Mouse (Mus musculus) brain, embryonic 14.5 days (tissue): Measurements from ENCODE around the gene Ell.

ENCODE experiments used
- CTCF ChIP-seq: fragments of 200-500 bp; IDR thresholded peaks from 2 replicates; pipeline ENCODE4 v1.5.1; 2012; ENCODE audit warnings: inconsistent platforms, mild to moderate bottlenecking, moderate library complexity, borderline replicate concordance; ENCODE audit not compliant: insufficient read depth, insufficient read length; ENCODE audit errors: extremely low read depth
- POLR2A ChIP-seq: fragments of 200-500 bp; IDR thresholded peaks from 2 replicates; pipeline ENCODE4 v1.6.1; 2012; ENCODE audit warnings: mild to moderate bottlenecking, inconsistent platforms, borderline replicate concordance; ENCODE audit not compliant: poor library complexity, insufficient read depth, insufficient read length, severe bottlenecking; ENCODE audit errors: extremely low read depth

DNA sequence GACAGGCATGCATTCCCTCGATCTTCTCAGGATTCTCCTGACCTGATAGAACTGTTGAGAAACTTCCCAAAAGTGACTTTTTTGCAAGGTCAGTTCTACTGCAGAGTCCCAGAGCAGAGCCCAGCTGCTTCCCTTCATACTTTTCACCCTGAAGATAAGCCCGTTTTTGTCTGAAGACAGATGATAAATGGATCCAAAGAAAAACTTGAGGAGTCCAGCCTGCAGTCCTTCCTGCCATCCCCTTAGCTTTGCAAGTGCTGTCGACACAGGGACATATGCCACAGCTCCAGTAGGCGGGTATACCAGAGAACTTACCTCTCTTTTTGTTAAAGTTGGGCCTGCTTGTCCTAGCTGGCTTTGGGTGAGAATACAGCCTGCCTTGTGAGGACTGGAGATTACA, 22.1 kb downstream of the Ell start:
- no peak for TF ChIP-seq POLR2A
- TF ChIP-seq CTCF, result no peak
